21 mouse cellular contexts compared by ENCODE assay signal in the genomic region with DNA sequence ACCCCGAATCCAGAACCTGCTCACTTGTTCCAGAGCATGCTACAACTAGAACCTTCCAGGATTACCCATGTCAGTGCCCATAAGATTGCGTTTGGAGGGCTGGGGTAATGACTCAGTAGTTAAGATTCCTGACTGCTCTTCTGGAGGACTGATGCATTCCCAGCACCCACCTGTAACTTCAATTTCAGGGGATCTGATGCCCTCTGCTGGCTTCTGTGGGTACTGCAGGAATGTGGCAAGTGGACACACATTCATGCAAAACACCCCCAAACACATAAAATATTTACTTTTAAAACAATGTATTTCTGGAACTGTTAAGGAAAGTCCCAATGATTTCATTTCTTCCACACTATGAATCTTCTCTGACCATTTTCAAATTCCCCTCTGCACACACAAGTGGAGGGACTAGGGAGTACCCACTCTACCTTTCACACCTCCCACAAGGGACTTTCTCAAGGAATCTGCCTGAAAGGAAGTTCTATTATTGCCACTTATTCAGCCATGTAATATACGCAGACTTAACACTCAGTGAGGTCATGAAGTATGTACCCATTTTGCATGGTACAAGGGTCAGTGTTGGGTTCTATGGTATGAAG. TPM values are rescaled to one million over a fixed set of nuclear protein-coding genes. Genes with fewer than 3 reads are reported as not detected.
A peak's percentile ranks its signal among the peaks of the same experiment; 100 is the strongest.
DNase-seq lines count a peak whose midpoint lies in the region; TF ChIP-seq lines count a peak whose summit lies in the region.
"Had no signal": no experiment of that assay in that cellular context is flagged by ENCODE, and none has a peak within 500 bp of the region (broad histone marks: within the 10 kb centered on the region; RNA-seq: fewer than 3 reads in every experiment).

No protein-coding gene starts in this region.

- no peak for TF ChIP-seq POLR2A in CH12.LX (IDR thresholded peaks at IDR 0.05; ENCODE audit: low read depth, low read length)
- TF ChIP-seq POLR2A in ES-Bruce4 (IDR thresholded peaks at IDR 0.05; ENCODE audit: insufficient read depth, low read length) = no peak

- dilution Hi-C loops in CH12.LX (cut with MboI; ENCODE audit: extremely low pct_ligation_motif_present, extremely low pct_unique_long_range_greater_than_20kb, low sequenced_read_pairs) = no loop called here

- H3K4me1 ChIP-seq in CH12.LX (ENCODE audit: control insufficient read depth in 1 of 2, insufficient read depth in 2 of 2) (peaks cover 17 to 72% of the 10 kb centered on the region in 2 experiments; a peak in 3 of 4 replicates), ES-Bruce4 (ENCODE audit: control insufficient read depth, insufficient read depth, low read length) (no peaks in the 10 kb centered on the region)
- H3K4me1 ChIP-seq: embryonic facial prominence, embryonic 10.5 days; midbrain, embryonic 12.5 days had no signal

- TF ChIP-seq EP300 in CH12.LX (IDR thresholded peaks at IDR 0.05; ENCODE audit: low read length) (peak; percentile 44), ES-Bruce4 (IDR thresholded peaks at IDR 0.05; ENCODE audit: insufficient read depth, low read depth, low read length) (no peak)

- H3K79me2 ChIP-seq in CH12.LX (replicated peaks; ENCODE audit: control insufficient read depth, extremely low read depth, insufficient read depth, poor library complexity, severe bottlenecking) = no peaks in the 10 kb centered on the region

- in situ Hi-C loops in CH12.LX (cut with MboI; ENCODE audit: low pct_ligation_motif_present, low pct_unique_long_range_greater_than_20kb, low sequenced_read_pairs) = no loop called here

- peak; percentile 13 for TF ChIP-seq RAD21 in CH12.LX (IDR thresholded peaks at IDR 0.05; ENCODE audit: low read depth, low read length)

- H3K4me3 ChIP-seq in layer of hippocampus, adult 2 months = no peak overlapping the region
- H3K4me3 ChIP-seq in CH12.LX (replicated peaks in 1 of 3; ENCODE audit: low read depth in 2 of 3, low read length in 2 of 3, poor library complexity in 1 of 3) (no peak overlapping the region), ES-Bruce4 (ENCODE audit: low read depth, low read length) (no peak overlapping the region)
- H3K4me3 ChIP-seq: embryonic facial prominence, embryonic 10.5 days; erythroblast, embryonic 14.5 days; liver, embryonic 13.5 days; midbrain, embryonic 12.5 days; myocyte had no signal

- no peak overlapping the region for H3K27ac ChIP-seq in layer of hippocampus, adult 2 months
- H3K27ac ChIP-seq in CH12.LX (ENCODE audit: insufficient read depth, low read depth) = no peak overlapping the region
- no peak overlapping the region for H3K27ac ChIP-seq in ES-Bruce4 (ENCODE audit: insufficient read depth, low read length)
- H3K27ac ChIP-seq: embryonic facial prominence, embryonic 10.5 days; liver, embryonic 13.5 days; midbrain, embryonic 12.5 days had no signal

- H3K9me3 ChIP-seq in CH12.LX (replicated peaks; ENCODE audit: low read length) (peaks cover 12% of the 10 kb centered on the region), ES-Bruce4 (replicated peaks; ENCODE audit: control insufficient read depth, insufficient read depth, low read length, poor library complexity, severe bottlenecking) (peaks cover 4% of the 10 kb centered on the region; the same call in 1 of the 2 replicates)

- peak; percentile 55 for TF ChIP-seq CTCF in layer of hippocampus, adult 2 months (conservative IDR thresholded peaks at IDR 0.05)
- TF ChIP-seq CTCF in CH12.LX (conservative IDR thresholded peaks at IDR 0.05 in 1 of 2, IDR thresholded peaks at IDR 0.05 in 1 of 2; ENCODE audit: low read depth in 2 of 2, low read length in 2 of 2) (peak; percentile 45 to 68), ES-Bruce4 (IDR thresholded peaks at IDR 0.05; ENCODE audit: low read depth, low read length) (peak; percentile 18)

- no peak overlapping the region for H3K9ac ChIP-seq in CH12.LX (ENCODE audit: insufficient read depth, low read depth)
- H3K9ac ChIP-seq in ES-Bruce4 (ENCODE audit: low read depth, poor library complexity, severe bottlenecking) = no peak overlapping the region
- H3K9ac ChIP-seq: liver, embryonic 13.5 days; midbrain, embryonic 12.5 days had no signal

- H3K36me3 ChIP-seq in CH12.LX (replicated peaks in 1 of 2; ENCODE audit: control insufficient read depth in 1 of 2, insufficient read depth in 1 of 2, low read length in 1 of 2) = no peaks in the 10 kb centered on the region
- H3K36me3 ChIP-seq in ES-Bruce4 (ENCODE audit: control insufficient read depth, insufficient read depth, low read length, poor library complexity, severe bottlenecking) = no peaks in the 10 kb centered on the region
- H3K36me3 ChIP-seq: embryonic facial prominence, embryonic 10.5 days; G1E; liver, embryonic 13.5 days; midbrain, embryonic 12.5 days had no signal

- H3K27me3 ChIP-seq in CH12.LX (replicated peaks) (no peaks in the 10 kb centered on the region), ES-Bruce4 (ENCODE audit: control insufficient read depth, insufficient read depth, low read length, poor library complexity, severe bottlenecking) (no peaks in the 10 kb centered on the region)
- H3K27me3 ChIP-seq: liver, embryonic 13.5 days had no signal

- DNase-seq in layer of hippocampus, adult 2 months (ENCODE audit: low spot score in 2 of 2) = no peak
- no peak for DNase-seq in layer of hippocampus, postnatal 14 days (ENCODE audit: low spot score in 2 of 2)
- peak; percentile 31 for DNase-seq in CH12.LX (ENCODE audit: extremely low read depth)
- peak; percentile 31 for DNase-seq in induced T-regulatory cell, adult 2 months (ENCODE audit: low read depth)
- DNase-seq in urinary bladder, postnatal 25 days (ENCODE audit: low spot score) = no peak
- no peak for DNase-seq in layer of hippocampus, adult 9-11 months
- DNase-seq: adrenal gland, postnatal 36 days; cerebellum, postnatal 25 days; gastrocnemius, postnatal 10 days; heart, postnatal 4 days; left cerebral cortex, postnatal 4 days; liver, embryonic 13.5 days; lung, postnatal 4 days; thymus, adult 18-20 months had no signal

- H3K4me2 ChIP-seq in CH12.LX (ENCODE audit: insufficient read depth, low read depth, poor library complexity, severe bottlenecking) = no peak overlapping the region
- H3K4me2 ChIP-seq: heart, embryonic 11.5 days; liver, embryonic 13.5 days; midbrain, embryonic 12.5 days had no signal

TF ChIP-seq in CH12.LX, 34 proteins besides CTCF, POLR2A, EP300 and RAD21:
- TF ChIP-seq CHD1 (IDR thresholded peaks at IDR 0.05; ENCODE audit: low read depth, low read length) = no peak
- TF ChIP-seq BHLHE40 (IDR thresholded peaks at IDR 0.05; ENCODE audit: low read depth, low read length) = peak; percentile 34; the same call in 1 of the 2 replicates
- no peak for TF ChIP-seq E2F4 (IDR thresholded peaks at IDR 0.05; ENCODE audit: insufficient replicate concordance, low read depth, low read length)
- TF ChIP-seq MEF2A (IDR thresholded peaks at IDR 0.05; ENCODE audit: borderline replicate concordance, low read depth, low read length) = peak; percentile 75
- no peak for TF ChIP-seq USF1 (IDR thresholded peaks at IDR 0.05; ENCODE audit: low read depth, low read length)
- TF ChIP-seq ZNF384 (IDR thresholded peaks at IDR 0.05; ENCODE audit: low read depth, low read length) = no peak
- no peak for TF ChIP-seq GABPA (IDR thresholded peaks at IDR 0.05; ENCODE audit: insufficient replicate concordance, low read depth, low read length)
- no peak for TF ChIP-seq MAZ (IDR thresholded peaks at IDR 0.05; ENCODE audit: low read depth, low read length)
- peak; percentile 27; the same call in 1 of the 2 replicates for TF ChIP-seq TCF12 (IDR thresholded peaks at IDR 0.05; ENCODE audit: low read depth, low read length)
- TF ChIP-seq UBTF (IDR thresholded peaks at IDR 0.05; ENCODE audit: low read depth, low read length) = no peak
- no peak for TF ChIP-seq ZKSCAN1 (IDR thresholded peaks at IDR 0.05; ENCODE audit: borderline replicate concordance, low read depth, low read length)
- TF ChIP-seq NELFE (IDR thresholded peaks at IDR 0.05; ENCODE audit: low read depth, low read length) = no peak
- TF ChIP-seq RCOR1 (conservative IDR thresholded peaks at IDR 0.05; ENCODE audit: low read depth, low read length) = no peak
- no peak for TF ChIP-seq USF2 (conservative IDR thresholded peaks at IDR 0.05; ENCODE audit: low read depth, low read length)
- peak; percentile 15; the same call in 1 of the 2 replicates for TF ChIP-seq JUN (IDR thresholded peaks at IDR 0.05; ENCODE audit: insufficient read depth, low read depth, low read length)
- no peak for TF ChIP-seq PAX5 (IDR thresholded peaks at IDR 0.05; ENCODE audit: low read length)
- no peak for TF ChIP-seq POLR2AphosphoS2 (IDR thresholded peaks at IDR 0.05; ENCODE audit: low read depth, low read length)
- TF ChIP-seq ZMIZ1 (IDR thresholded peaks at IDR 0.05; ENCODE audit: low read depth, low read length) = no peak
- peak; percentile 59 for TF ChIP-seq IRF4 (IDR thresholded peaks at IDR 0.05; ENCODE audit: low read depth, low read length)
- no peak for TF ChIP-seq MAX (IDR thresholded peaks at IDR 0.05; ENCODE audit: low read length)
- TF ChIP-seq HCFC1 (IDR thresholded peaks at IDR 0.05; ENCODE audit: low read depth, low read length) = no peak
- TF ChIP-seq CHD2 (IDR thresholded peaks at IDR 0.05; ENCODE audit: low read length) = no peak
- no peak for TF ChIP-seq ZC3H11A (IDR thresholded peaks at IDR 0.05; ENCODE audit: low read depth, low read length)
- TF ChIP-seq SMC3 (IDR thresholded peaks at IDR 0.05; ENCODE audit: low read depth, low read length) = peak; percentile 22
- peak; percentile 73 for TF ChIP-seq ETS1 (conservative IDR thresholded peaks at IDR 0.05; ENCODE audit: low read depth, low read length)
- TF ChIP-seq JUND (conservative IDR thresholded peaks at IDR 0.05; ENCODE audit: low read depth, low read length) = 0 out of 2 replicates have a peak, but pooled peaks have one; percentile 36
- TF ChIP-seq SIN3A (IDR thresholded peaks at IDR 0.05; ENCODE audit: low read length) = no peak

RNA-seq across cellular contexts. Expression of a gene that starts 48.2 kb away (rescaled TPM):
- total RNA-seq in layer of hippocampus, adult 2 months (2021) = 10 to 100 TPM; 56.9 to 60.9 TPM
- total RNA-seq in layer of hippocampus, postnatal 14 days (2021) = 10 to 100 TPM; 45.7 to 45.9 TPM
- total RNA-seq in CH12.LX (2012; rRNA removed) (14.9 and 16.9 TPM in 2 replicates), CH12.LX (2014; rRNA removed) (14.1 and 19.8 TPM in 2 replicates)
- polyA plus RNA-seq in CH12.LX (2012; ENCODE audit: insufficient read length, low read depth) (30.7 and 34.8 TPM in 2 replicates), ES-Bruce4 (2011; ENCODE audit: insufficient read depth, insufficient read length, low read depth, missing spikeins) (18.7 and 20.6 TPM in 2 replicates)

Comparison
In these comparisons a context has a peak if more than half of its experiments do, and no peak if none do; other contexts are left out.
1. DNase-seq: peak in CH12.LX (single experiment) and induced T-regulatory cell, adult 2 months (single experiment); none in layer of hippocampus, adult 2 months (0 of 2), layer of hippocampus, postnatal 14 days (0 of 2), urinary bladder, postnatal 25 days (single experiment) and layer of hippocampus, adult 9-11 months (single experiment).
2. Peak in every context shown above with its lines, with median percentiles within 50 percentile points of each other: CTCF ChIP-seq.